Mouse (Mus musculus): ENCODE measurements around the gene Prm1. TPM values are rescaled to one million over a fixed set of nuclear protein-coding genes. Genes with fewer than 3 reads are reported as not detected.
A peak's percentile ranks its signal among the peaks of the same experiment; 100 is the strongest.

Gene Prm1
- total and polyA plus RNA-seq, 3 experiments, result not detected

- TF ChIP-seq MXI1 (IDR thresholded peaks at IDR 0.05; ENCODE audit: low read depth, low read length) (no peak; the same call in 1 of the 2 replicates), NELFE (IDR thresholded peaks at IDR 0.05; ENCODE audit: low read depth, low read length) (no peak; the same call in 1 of the 2 replicates), SIN3A (IDR thresholded peaks at IDR 0.05; ENCODE audit: low read length) (no peak), IRF4 (IDR thresholded peaks at IDR 0.05; ENCODE audit: low read depth, low read length) (peak; percentile 66; the same call in 1 of the 2 replicates), POLR2AphosphoS2 (IDR thresholded peaks at IDR 0.05; ENCODE audit: low read depth, low read length) (no peak), HCFC1 (IDR thresholded peaks at IDR 0.05; ENCODE audit: low read depth, low read length) (no peak)
Observed at GRCm38 (mm10) chr16:10767158-10767557, 38.5 kb downstream of the Prm1 start (continued).

GRCm38 (mm10) chr16:10764323-10764722, 41.3 kb downstream of the Prm1 start:
- Histone ChIP-seq H3K36me3 (replicated peaks in 1 of 2; ENCODE audit: control insufficient read depth in 1 of 2, insufficient read depth in 1 of 2, low read length in 1 of 2) (no peaks in the 10 kb centered on the region), H3K9ac (ENCODE audit: insufficient read depth, low read depth) (no peak overlapping the region), H3K4me2 (ENCODE audit: insufficient read depth, low read depth, poor library complexity, severe bottlenecking) (no peak overlapping the region), H3K4me3 (replicated peaks in 1 of 3; ENCODE audit: low read depth in 2 of 3, low read length in 2 of 3, poor library complexity in 1 of 3) (no peak overlapping the region), H3K27me3 (replicated peaks) (peaks cover 3% of the 10 kb centered on the region), H3K4me1 (ENCODE audit: control insufficient read depth in 1 of 2, insufficient read depth in 2 of 2) (peaks cover 26 to 53% of the 10 kb centered on the region in 2 experiments), H3K79me2 (replicated peaks; ENCODE audit: control insufficient read depth, extremely low read depth, insufficient read depth, poor library complexity, severe bottlenecking) (no peaks in the 10 kb centered on the region), H3K27ac (ENCODE audit: insufficient read depth, low read depth) (no peak overlapping the region), H3K9me3 (replicated peaks; ENCODE audit: low read length) (no peaks in the 10 kb centered on the region)
- DNase-seq (ENCODE audit: extremely low read depth), result no peak
- dilution Hi-C loops (cut with MboI; ENCODE audit: extremely low pct_ligation_motif_present, extremely low pct_unique_long_range_greater_than_20kb, low sequenced_read_pairs), result no loop called here
- no peak for TF ChIP-seq MAFK (IDR thresholded peaks at IDR 0.05; ENCODE audit: insufficient replicate concordance, low read length)
- no peak for TF ChIP-seq IRF4 (IDR thresholded peaks at IDR 0.05; ENCODE audit: low read depth, low read length)
- no peak for TF ChIP-seq NRF1 (IDR thresholded peaks at IDR 0.05; ENCODE audit: low read depth, low read length)
- no peak for TF ChIP-seq NELFE (IDR thresholded peaks at IDR 0.05; ENCODE audit: low read depth, low read length)
- no peak for TF ChIP-seq ZKSCAN1 (IDR thresholded peaks at IDR 0.05; ENCODE audit: borderline replicate concordance, low read depth, low read length)
- no peak for TF ChIP-seq MEF2A (IDR thresholded peaks at IDR 0.05; ENCODE audit: borderline replicate concordance, low read depth, low read length)
- TF ChIP-seq CHD2 (IDR thresholded peaks at IDR 0.05; ENCODE audit: low read length), result no peak
- no peak for TF ChIP-seq SIN3A (IDR thresholded peaks at IDR 0.05; ENCODE audit: low read length)
- no peak for TF ChIP-seq ZNF384 (IDR thresholded peaks at IDR 0.05; ENCODE audit: low read depth, low read length)
- in situ Hi-C loops (cut with MboI; ENCODE audit: low pct_ligation_motif_present, low pct_unique_long_range_greater_than_20kb, low sequenced_read_pairs), result no loop called here

- Histone ChIP-seq H3K79me2 (replicated peaks; ENCODE audit: control insufficient read depth, extremely low read depth, insufficient read depth, poor library complexity, severe bottlenecking) (no peaks in the 10 kb centered on the region), H3K36me3 (replicated peaks in 1 of 2; ENCODE audit: control insufficient read depth in 1 of 2, insufficient read depth in 1 of 2, low read length in 1 of 2) (no peaks in the 10 kb centered on the region), H3K4me1 (ENCODE audit: control insufficient read depth in 1 of 2, insufficient read depth in 2 of 2) (peaks cover 28 to 53% of the 10 kb centered on the region in 2 experiments), H3K9ac (ENCODE audit: insufficient read depth, low read depth) (no peak overlapping the region), H3K4me3 (replicated peaks in 1 of 3; ENCODE audit: low read depth in 2 of 3, low read length in 2 of 3, poor library complexity in 1 of 3) (no peak overlapping the region), H3K4me2 (ENCODE audit: insufficient read depth, low read depth, poor library complexity, severe bottlenecking) (no peak overlapping the region), H3K9me3 (replicated peaks; ENCODE audit: low read length) (no peaks in the 10 kb centered on the region), H3K27ac (ENCODE audit: insufficient read depth, low read depth) (no peak overlapping the region), H3K27me3 (replicated peaks) (peaks cover 2% of the 10 kb centered on the region)
- TF ChIP-seq MAX (IDR thresholded peaks at IDR 0.05; ENCODE audit: low read length), result no peak
- no peak for TF ChIP-seq USF2 (conservative IDR thresholded peaks at IDR 0.05; ENCODE audit: low read depth, low read length)
- no peak for TF ChIP-seq SMC3 (IDR thresholded peaks at IDR 0.05; ENCODE audit: low read depth, low read length)
- TF ChIP-seq HCFC1 (IDR thresholded peaks at IDR 0.05; ENCODE audit: low read depth, low read length), result no peak
- no peak for TF ChIP-seq RAD21 (IDR thresholded peaks at IDR 0.05; ENCODE audit: low read depth, low read length)
- TF ChIP-seq E2F4 (IDR thresholded peaks at IDR 0.05; ENCODE audit: insufficient replicate concordance, low read depth, low read length), result no peak
- no peak for TF ChIP-seq JUN (IDR thresholded peaks at IDR 0.05; ENCODE audit: insufficient read depth, low read depth, low read length)
- no peak for TF ChIP-seq ETS1 (conservative IDR thresholded peaks at IDR 0.05; ENCODE audit: low read depth, low read length)
- no peak for TF ChIP-seq TBP (conservative IDR thresholded peaks at IDR 0.05; ENCODE audit: low read depth, low read length)
- no peak for TF ChIP-seq JUND (conservative IDR thresholded peaks at IDR 0.05; ENCODE audit: low read depth, low read length)
- no peak for TF ChIP-seq ZNF384 (IDR thresholded peaks at IDR 0.05; ENCODE audit: low read depth, low read length)
- TF ChIP-seq ELF1 (IDR thresholded peaks at IDR 0.05; ENCODE audit: low read depth, low read length), result no peak
- TF ChIP-seq NELFE (IDR thresholded peaks at IDR 0.05; ENCODE audit: low read depth, low read length), result no peak
- TF ChIP-seq UBTF (IDR thresholded peaks at IDR 0.05; ENCODE audit: low read depth, low read length), result no peak
- TF ChIP-seq PAX5 (IDR thresholded peaks at IDR 0.05; ENCODE audit: low read length), result no peak
- no peak for TF ChIP-seq POLR2AphosphoS2 (IDR thresholded peaks at IDR 0.05; ENCODE audit: low read depth, low read length)
- no peak for TF ChIP-seq USF1 (IDR thresholded peaks at IDR 0.05; ENCODE audit: low read depth, low read length)
- TF ChIP-seq EP300 (IDR thresholded peaks at IDR 0.05; ENCODE audit: low read length), result no peak
- TF ChIP-seq MAZ (IDR thresholded peaks at IDR 0.05; ENCODE audit: low read depth, low read length), result no peak
- DNase-seq (ENCODE audit: extremely low read depth), result no peak
- dilution Hi-C loops (cut with MboI; ENCODE audit: extremely low pct_ligation_motif_present, extremely low pct_unique_long_range_greater_than_20kb, low sequenced_read_pairs), result no loop called here
- in situ Hi-C loops (cut with MboI; ENCODE audit: low pct_ligation_motif_present, low pct_unique_long_range_greater_than_20kb, low sequenced_read_pairs), result no loop called here
Observed at GRCm38 (mm10) chr16:10763540-10764264, 41.9 kb downstream of the Prm1 start.
